Mouse (Mus musculus): ENCODE results near the gene Mrps34. TPM values are rescaled to one million over a fixed set of nuclear protein-coding genes. Genes with fewer than 3 reads are reported as not detected.
A peak's percentile ranks its signal among the peaks of the same experiment; 100 is the strongest.

The Mrps34 gene
- polyA plus RNA-seq, 1 experiment from 2014 or later: 80.4 TPM

GRCm38 (mm10) chr17:24885356-24886133, 9.4 kb upstream of the Mrps34 start:
- ATAC-seq (ENCODE audit: low FRiP score, low read depth): no peak
- Histone ChIP-seq H3K36me3 (peaks cover 32% of the 10 kb centered on the region), H3K4me3 (peak overlapping the region; percentile 76), H3K27ac (no peak overlapping the region), H3K9me3 (no peaks in the 10 kb centered on the region), H3K27me3 (no peaks in the 10 kb centered on the region), H3K4me1 (peaks cover 25% of the 10 kb centered on the region), H3K4me2 (replicated peaks) (peak overlapping the region; percentile 94), H3K9ac (peak overlapping the region; percentile 72)
- WGBS: 27% methylated on average over 22 of the region's 22 CpGs

- Histone ChIP-seq H3K36me3 (peaks cover 40% of the 10 kb centered on the region), H3K27me3 (no peaks in the 10 kb centered on the region), H3K4me2 (replicated peaks) (peak within 1 kb of the TSS; percentile 98), H3K4me3 (peak within 1 kb of the TSS; percentile 86), H3K27ac (no peak within 1 kb of the TSS; the same call in 1 of the 2 replicates), H3K4me1 (peaks cover 25% of the 10 kb centered on the region), H3K9ac (peak within 1 kb of the TSS; percentile 86), H3K9me3 (no peaks in the 10 kb centered on the region)
- WGBS: under 1% methylated on average over 69 of the region's 69 CpGs
- ATAC-seq (ENCODE audit: low FRiP score, low read depth): peak; percentile 97
Observed at GRCm38 (mm10) chr17:24886134-24886931, 8.6 kb upstream of the Mrps34 start, which contains the start of the genes Nubp2 and Spsb3. Gene Nubp2 (minus strand): TSS chr17:24886349. Gene Spsb3 (plus strand): TSS chr17:24886643.

- WGBS: under 1% methylated on average over 18 of the region's 18 CpGs
- no peaks in the 10 kb centered on the region for H3K9me3 ChIP-seq
- H3K27ac ChIP-seq: no peak overlapping the region
- ATAC-seq (ENCODE audit: low FRiP score, low read depth): peak; percentile 4; the same call in 1 of the 2 replicates
- peaks cover 46% of the 10 kb centered on the region for H3K36me3 ChIP-seq
- H3K27me3 ChIP-seq: no peaks in the 10 kb centered on the region
- H3K9ac ChIP-seq: peak overlapping the region; percentile 86
- H3K4me3 ChIP-seq: peak overlapping the region; percentile 86
- peak overlapping the region; percentile 98 for H3K4me2 ChIP-seq (replicated peaks)
- H3K4me1 ChIP-seq: peaks cover 25% of the 10 kb centered on the region
Observed at GRCm38 (mm10) chr17:24886932-24887271, 8.0 kb upstream of the Mrps34 start.

GRCm38 (mm10) chr17:24887291-24888080, 7.4 kb upstream of the Mrps34 start:
- H3K36me3 ChIP-seq: peaks cover 52% of the 10 kb centered on the region
- peak overlapping the region; percentile 98 for H3K4me2 ChIP-seq (replicated peaks)
- H3K4me3 ChIP-seq: peak overlapping the region; percentile 86
- 65% methylated on average over 18 of the region's 18 CpGs for WGBS
- ATAC-seq (ENCODE audit: low FRiP score, low read depth): no peak
- peaks cover 25% of the 10 kb centered on the region for H3K4me1 ChIP-seq
- H3K9me3 ChIP-seq: no peaks in the 10 kb centered on the region
- H3K27ac ChIP-seq: no peak overlapping the region
- H3K9ac ChIP-seq: peak overlapping the region; percentile 86
- no peaks in the 10 kb centered on the region for H3K27me3 ChIP-seq

- no peak overlapping the region for H3K27ac ChIP-seq
- no peak overlapping the region for H3K4me2 ChIP-seq (replicated peaks)
- H3K9ac ChIP-seq: no peak overlapping the region
- H3K9me3 ChIP-seq: no peaks in the 10 kb centered on the region
- no peak overlapping the region for H3K4me3 ChIP-seq
- H3K4me1 ChIP-seq: peaks cover 30% of the 10 kb centered on the region
- no peak for ATAC-seq (ENCODE audit: low FRiP score, low read depth)
- H3K27me3 ChIP-seq: no peaks in the 10 kb centered on the region
- 92% methylated on average over 3 of the region's 3 CpGs for WGBS
- H3K36me3 ChIP-seq: peaks cover 53% of the 10 kb centered on the region
Observed at GRCm38 (mm10) chr17:24888862-24889261, 6.1 kb upstream of the Mrps34 start.

GRCm38 (mm10) chr17:24890151-24891092, 4.5 kb upstream of the Mrps34 start:
- H3K27me3 ChIP-seq: no peaks in the 10 kb centered on the region
- no peak overlapping the region for H3K9ac ChIP-seq
- H3K4me1 ChIP-seq: peaks cover 32% of the 10 kb centered on the region
- WGBS: 85% methylated on average over 19 of the region's 19 CpGs
- no peak overlapping the region for H3K4me2 ChIP-seq (replicated peaks)
- no peak overlapping the region for H3K27ac ChIP-seq
- peaks cover 44% of the 10 kb centered on the region for H3K36me3 ChIP-seq
- H3K4me3 ChIP-seq: no peak overlapping the region
- ATAC-seq (ENCODE audit: low FRiP score, low read depth): no peak
- H3K9me3 ChIP-seq: no peaks in the 10 kb centered on the region

- Histone ChIP-seq H3K36me3 (peaks cover 44% of the 10 kb centered on the region), H3K4me3 (no peak overlapping the region), H3K4me1 (peaks cover 37% of the 10 kb centered on the region), H3K4me2 (replicated peaks) (no peak overlapping the region), H3K27me3 (no peaks in the 10 kb centered on the region), H3K27ac (no peak overlapping the region), H3K9ac (no peak overlapping the region), H3K9me3 (no peaks in the 10 kb centered on the region)
- WGBS: 89% methylated on average over 13 of the region's 13 CpGs
- no peak for ATAC-seq (ENCODE audit: low FRiP score, low read depth)
Observed at GRCm38 (mm10) chr17:24891321-24891720, 3.6 kb upstream of the Mrps34 start.

GRCm38 (mm10) chr17:24892785-24893184, 2.1 kb upstream of the Mrps34 start:
- Histone ChIP-seq H3K4me3 (no peak overlapping the region), H3K27me3 (no peaks in the 10 kb centered on the region), H3K4me2 (replicated peaks) (no peak overlapping the region), H3K9ac (no peak overlapping the region), H3K4me1 (peaks cover 42% of the 10 kb centered on the region), H3K27ac (no peak overlapping the region), H3K9me3 (no peaks in the 10 kb centered on the region), H3K36me3 (peaks cover 53% of the 10 kb centered on the region)
- ATAC-seq (ENCODE audit: low FRiP score, low read depth): no peak
- WGBS: 94% methylated on average over 12 of the region's 12 CpGs

- Histone ChIP-seq H3K9me3 (no peaks in the 10 kb centered on the region), H3K4me2 (replicated peaks) (peak overlapping the region; percentile 100), H3K27me3 (no peaks in the 10 kb centered on the region), H3K36me3 (peaks cover 58% of the 10 kb centered on the region), H3K27ac (no peak overlapping the region), H3K4me3 (peak overlapping the region; percentile 90), H3K4me1 (peaks cover 39% of the 10 kb centered on the region), H3K9ac (0 out of 2 replicates have a peak overlapping the region, but pooled peaks have one; percentile 94)
- no peak for ATAC-seq (ENCODE audit: low FRiP score, low read depth)
- WGBS: 90% methylated on average over 2 of the region's 2 CpGs
Observed at GRCm38 (mm10) chr17:24893276-24893675, 1.6 kb upstream of the Mrps34 start.

- H3K4me3 ChIP-seq: peak overlapping the region; percentile 90
- no peaks in the 10 kb centered on the region for H3K9me3 ChIP-seq
- H3K9ac ChIP-seq: peak overlapping the region; percentile 94
- no peaks in the 10 kb centered on the region for H3K27me3 ChIP-seq
- WGBS: 10% methylated on average over 31 of the region's 31 CpGs
- ATAC-seq (ENCODE audit: low FRiP score, low read depth): 0 out of 2 replicates have a peak, but pooled peaks have one; percentile 4
- H3K27ac ChIP-seq: peak overlapping the region; percentile 87
- H3K4me1 ChIP-seq: peaks cover 36% of the 10 kb centered on the region
- H3K4me2 ChIP-seq (replicated peaks): peak overlapping the region; percentile 100
- H3K36me3 ChIP-seq: peaks cover 69% of the 10 kb centered on the region
Observed at GRCm38 (mm10) chr17:24894061-24894994, 588 bp upstream of the Mrps34 start.

Measured in limb, embryonic 13.5 days (tissue).